Mouse (Mus musculus): Measurements from ENCODE around the gene Timp4.
"Not testable (repeated sequence)": the region's sequence is repeated elsewhere in the genome, so short reads cannot be mapped to it uniquely, and the experiment has no call there.

Timp4 gene

DNA sequence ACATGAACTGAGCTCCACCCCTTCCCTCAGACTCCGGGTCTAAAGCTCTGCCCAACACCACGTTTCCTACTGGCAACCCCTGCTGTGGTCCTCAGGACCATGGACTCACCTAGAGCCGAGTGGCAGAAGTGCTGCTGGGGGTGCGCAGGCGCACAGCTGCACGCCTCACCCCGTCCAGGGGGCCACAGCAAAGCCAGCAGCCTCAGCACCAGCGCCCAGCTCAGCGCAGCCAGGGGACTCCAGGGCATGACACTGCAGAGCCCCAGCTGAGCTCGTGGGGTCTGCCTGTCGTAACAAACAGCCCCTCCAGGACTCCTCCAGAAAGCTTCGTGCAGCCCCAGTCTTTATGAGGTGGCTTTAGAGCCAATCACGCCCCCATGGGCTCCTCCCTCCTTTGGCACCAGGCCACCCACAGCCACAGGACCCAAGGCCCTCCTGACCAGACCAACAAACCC lies 447 bp downstream of the Timp4 start:
- DNase-seq (ENCODE audit: low spot score) = no peak

GRCm38 (mm10) chr6:115245500-115246058 lies 6.4 kb downstream of the Timp4 start:
- no peak for DNase-seq (ENCODE audit: low spot score)

- no peak for DNase-seq (ENCODE audit: low spot score)
These were observed 7.8 kb downstream of the Timp4 start for GRCm38 (mm10) chr6:115244222-115244621.

DNA sequence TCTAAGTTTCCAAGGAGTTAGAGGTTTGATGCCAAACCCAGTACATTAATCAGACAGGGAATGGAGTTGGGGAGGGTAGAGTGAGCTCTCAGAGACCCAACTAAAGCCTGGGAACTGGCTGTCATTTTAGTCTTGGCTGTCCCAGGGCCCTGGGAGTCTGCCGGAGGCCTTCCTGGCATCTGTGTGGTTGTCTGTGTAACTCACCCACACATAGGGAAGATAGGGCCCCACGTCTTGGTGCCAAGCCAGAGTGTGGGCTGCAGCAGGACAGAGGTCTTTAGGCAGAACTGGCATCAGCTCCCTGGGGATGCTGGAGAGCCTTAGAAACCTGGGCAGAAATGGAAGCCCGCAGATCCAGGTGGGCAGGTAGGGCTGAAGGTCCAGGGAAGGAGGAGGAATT lies 10.1 kb downstream of the Timp4 start:
- no peak for DNase-seq (ENCODE audit: low spot score)

DNA sequence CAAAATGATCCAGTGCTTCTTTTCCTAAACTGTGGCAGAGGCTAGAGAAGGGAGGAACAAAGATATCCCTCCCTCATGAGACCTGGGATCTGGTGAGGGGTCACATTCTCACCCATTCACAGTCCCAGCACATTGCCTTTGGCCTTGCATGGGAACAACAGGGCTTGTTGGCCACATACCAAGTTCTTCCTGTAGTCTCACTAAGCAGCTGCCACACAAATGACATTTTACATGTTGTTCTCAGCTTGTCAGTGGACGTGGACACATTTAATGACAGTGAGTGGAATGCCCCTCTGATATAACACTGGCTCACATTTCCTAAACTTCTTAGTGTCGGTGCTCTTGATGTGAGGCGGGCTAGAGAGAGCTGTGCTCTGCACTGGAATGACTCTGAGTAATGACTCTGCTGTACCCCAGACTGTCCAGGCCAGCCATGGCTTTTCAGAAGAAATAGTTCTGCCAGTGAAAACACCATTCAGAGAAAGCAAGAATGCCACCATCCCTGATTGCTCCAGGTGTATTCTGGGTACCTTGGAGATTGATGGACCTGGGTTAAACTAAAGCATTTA lies 10.8 kb downstream of the Timp4 start:
- DNase-seq (ENCODE audit: low spot score) = no peak

GRCm38 (mm10) chr6:115240431-115240830 lies 11.6 kb downstream of the Timp4 start:
- DNase-seq (ENCODE audit: low spot score) = not testable (repeated sequence)

- no peak for DNase-seq (ENCODE audit: low spot score)
These were observed 12.7 kb downstream of the Timp4 start for GRCm38 (mm10) chr6:115239335-115239734.

- no peak for DNase-seq (ENCODE audit: low spot score)
These were observed 13.7 kb downstream of the Timp4 start for GRCm38 (mm10) chr6:115238031-115239027.

DNA sequence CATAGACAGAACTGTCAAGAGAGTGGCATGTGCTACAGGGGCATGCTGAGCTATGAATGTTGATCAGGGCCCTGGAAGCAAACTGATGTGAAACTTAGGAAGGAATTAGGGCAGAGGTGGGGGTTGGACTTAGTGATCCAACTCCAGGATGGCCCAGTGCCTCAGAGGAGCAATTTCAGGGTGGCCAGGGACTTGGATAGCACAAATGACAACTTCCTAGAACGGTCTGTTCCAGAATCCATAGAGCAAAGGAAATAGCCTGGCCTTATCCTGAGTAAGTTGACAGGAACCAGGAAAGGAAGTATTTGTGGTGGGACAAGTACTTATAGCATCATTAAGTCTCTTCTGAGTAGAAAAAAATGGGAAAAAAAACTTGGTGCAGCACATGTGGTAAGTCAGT lies 19.4 kb downstream of the Timp4 start:
- DNase-seq (ENCODE audit: low spot score) = no peak

GRCm38 (mm10) chr6:115231836-115232235 lies 20.2 kb downstream of the Timp4 start:
- DNase-seq (ENCODE audit: low spot score) = no peak

DNA sequence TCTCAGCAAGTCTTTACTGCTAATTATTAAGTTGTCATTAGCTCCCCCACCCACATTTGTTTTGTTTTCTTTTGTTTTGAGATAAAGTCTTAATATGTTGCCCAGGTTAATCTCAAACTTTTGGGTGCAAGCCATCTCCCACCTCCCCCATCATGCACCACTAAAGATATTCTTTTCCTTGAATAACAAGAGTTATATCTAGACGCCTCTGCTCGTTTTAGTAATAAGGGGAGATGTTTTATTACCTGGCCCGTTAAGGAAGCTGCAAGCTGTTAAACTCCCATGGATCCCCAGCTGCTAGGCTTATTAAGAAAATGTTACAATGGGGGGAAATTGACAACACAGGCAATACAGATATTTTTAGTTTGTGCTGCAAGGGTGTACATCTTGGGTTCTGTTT lies 21.4 kb downstream of the Timp4 start:
- DNase-seq (ENCODE audit: low spot score) = no peak

DNA sequence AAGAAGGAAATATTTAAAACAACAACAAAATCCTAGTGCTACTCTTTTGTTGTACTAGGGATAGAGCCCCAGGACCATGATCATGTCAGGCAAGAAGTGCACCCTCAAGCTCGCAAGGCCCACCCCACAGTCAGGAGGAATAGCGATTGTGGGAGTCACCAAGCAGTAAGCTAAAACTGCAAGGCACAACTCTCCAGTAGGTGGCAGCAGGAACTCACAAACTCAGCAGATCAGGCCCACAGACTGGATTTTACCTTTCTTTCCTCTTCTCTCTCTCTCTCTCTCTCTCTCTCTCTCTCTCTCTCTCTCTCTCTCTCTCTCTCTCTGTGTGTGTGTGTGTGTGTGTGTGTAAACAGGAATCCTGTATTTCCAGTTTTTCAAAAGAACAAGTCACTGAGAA lies 24.5 kb downstream of the Timp4 start:
- DNase-seq (ENCODE audit: low spot score) = peak; percentile 9

GRCm38 (mm10) chr6:115227043-115227442 lies 25.0 kb downstream of the Timp4 start, which contains the start of gene Gm17482:
Gene Gm17482 (plus strand): TSS chr6:115227343.
- no peak for DNase-seq (ENCODE audit: low spot score)

GRCm38 (mm10) chr6:115225519-115225918 lies 26.5 kb downstream of the Timp4 start:
- DNase-seq (ENCODE audit: low spot score) = no peak

DNA sequence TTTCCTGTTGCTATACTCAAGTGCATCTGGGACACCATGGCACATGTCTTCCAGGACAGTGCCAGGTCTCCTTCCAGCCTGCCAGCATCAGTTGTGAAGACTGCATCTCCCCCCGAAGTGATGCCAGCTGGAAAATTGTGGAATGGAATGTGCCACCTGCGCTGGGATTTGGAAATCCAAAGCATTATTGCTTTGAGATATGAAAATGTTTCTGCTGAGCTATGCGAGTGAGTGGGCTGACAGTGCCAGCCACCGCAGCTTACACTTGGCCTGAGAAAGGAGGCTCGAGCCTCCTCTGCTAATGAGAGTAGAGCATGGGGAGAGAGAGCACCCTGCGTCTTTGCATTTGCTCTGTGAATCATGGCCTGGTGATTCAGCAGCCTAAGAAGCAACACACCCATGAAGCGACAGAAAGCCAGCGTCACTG lies 30.8 kb downstream of the Timp4 start:
- no peak for DNase-seq (ENCODE audit: low spot score)

GRCm38 (mm10) chr6:115213129-115213528 lies 38.9 kb downstream of the Timp4 start:
- DNase-seq (ENCODE audit: low spot score) = no peak

DNA sequence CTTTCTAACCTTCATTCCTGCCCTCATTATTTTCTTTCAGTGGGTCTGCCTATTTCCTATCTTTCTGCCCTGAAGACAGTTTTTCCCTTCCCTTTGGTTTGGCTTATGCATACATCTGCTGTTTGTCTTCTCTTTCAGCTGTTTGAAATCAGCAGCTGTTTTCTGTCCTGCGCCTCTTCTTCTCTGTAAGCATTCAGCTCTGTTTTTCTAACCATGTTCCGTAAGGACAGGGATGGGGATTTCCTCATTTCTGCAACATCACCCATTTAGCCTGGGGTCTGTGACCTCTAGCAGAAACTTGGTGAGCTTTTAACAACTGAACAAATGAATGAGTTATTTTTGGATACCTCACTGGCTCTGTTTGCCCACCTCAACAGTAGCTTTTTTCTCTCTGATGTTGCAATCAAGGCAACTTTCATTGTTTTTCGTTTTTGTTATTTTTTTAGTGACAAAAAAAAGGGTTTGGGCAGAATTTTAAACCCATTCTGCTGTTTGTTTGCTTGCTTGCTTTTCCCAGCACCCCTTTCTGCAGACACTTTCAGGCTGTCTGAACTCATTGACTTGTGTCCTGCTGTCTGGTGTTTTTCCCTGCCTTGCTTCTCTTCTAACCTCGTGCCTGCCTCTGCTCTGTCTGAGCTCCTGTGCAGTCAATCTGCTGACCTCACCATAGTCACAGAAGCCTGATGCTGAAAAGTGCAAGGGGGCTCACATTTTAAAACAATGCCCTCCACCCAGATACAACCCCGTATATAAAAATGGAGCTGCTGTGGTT lies 39.7 kb downstream of the Timp4 start:
- DNase-seq (ENCODE audit: low spot score) = no peak

DNA sequence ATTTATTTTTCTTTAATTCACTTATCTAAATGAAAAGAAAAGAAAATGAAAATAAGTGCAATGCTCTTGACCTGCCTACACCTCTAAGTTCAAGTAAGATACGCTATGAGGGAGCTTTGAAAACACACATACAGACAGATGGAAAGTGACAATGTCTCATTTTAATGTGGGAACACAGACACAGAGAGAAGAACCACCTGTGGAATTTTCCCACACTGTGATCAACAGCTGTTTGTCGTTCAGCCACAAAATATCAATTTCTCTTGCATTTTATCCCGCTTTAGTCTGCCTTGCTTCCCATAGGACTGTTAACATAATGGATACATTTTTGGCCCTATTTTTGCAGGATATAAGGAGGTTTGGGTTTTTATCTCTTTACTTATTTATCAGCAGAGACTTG lies 41.2 kb downstream of the Timp4 start:
- no peak for DNase-seq (ENCODE audit: low spot score)

DNA sequence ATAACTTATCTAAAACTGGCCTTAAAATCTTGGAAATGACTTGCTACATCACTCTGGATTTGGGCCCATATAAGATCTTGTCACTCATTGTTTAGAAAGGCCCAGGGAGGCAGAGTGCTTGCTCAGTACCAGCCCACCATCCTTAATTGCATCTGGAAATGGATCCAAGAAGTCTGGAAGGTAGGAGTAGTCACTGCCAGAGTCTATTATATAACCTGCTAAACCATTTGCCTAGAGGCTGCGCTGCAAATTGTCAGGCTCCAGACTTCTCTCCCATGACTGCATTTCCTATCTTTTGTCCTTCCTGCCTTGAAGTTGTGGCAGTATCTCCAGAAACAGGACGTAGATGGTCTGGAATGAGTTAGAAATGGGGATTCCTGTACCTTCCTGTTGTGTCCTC lies 41.8 kb downstream of the Timp4 start:
- DNase-seq (ENCODE audit: low spot score) = no peak

GRCm38 (mm10) chr6:115203029-115203428 lies 49.0 kb downstream of the Timp4 start:
- no peak for DNase-seq (ENCODE audit: low spot score)

GRCm38 (mm10) chr6:115200753-115201152 lies 51.3 kb downstream of the Timp4 start:
- DNase-seq (ENCODE audit: low spot score) = no peak

Measured in spleen, adult 12 weeks (tissue).